Mouse (Mus musculus): ENCODE measurements around the gene Grin2c.

The Grin2c gene

DNA sequence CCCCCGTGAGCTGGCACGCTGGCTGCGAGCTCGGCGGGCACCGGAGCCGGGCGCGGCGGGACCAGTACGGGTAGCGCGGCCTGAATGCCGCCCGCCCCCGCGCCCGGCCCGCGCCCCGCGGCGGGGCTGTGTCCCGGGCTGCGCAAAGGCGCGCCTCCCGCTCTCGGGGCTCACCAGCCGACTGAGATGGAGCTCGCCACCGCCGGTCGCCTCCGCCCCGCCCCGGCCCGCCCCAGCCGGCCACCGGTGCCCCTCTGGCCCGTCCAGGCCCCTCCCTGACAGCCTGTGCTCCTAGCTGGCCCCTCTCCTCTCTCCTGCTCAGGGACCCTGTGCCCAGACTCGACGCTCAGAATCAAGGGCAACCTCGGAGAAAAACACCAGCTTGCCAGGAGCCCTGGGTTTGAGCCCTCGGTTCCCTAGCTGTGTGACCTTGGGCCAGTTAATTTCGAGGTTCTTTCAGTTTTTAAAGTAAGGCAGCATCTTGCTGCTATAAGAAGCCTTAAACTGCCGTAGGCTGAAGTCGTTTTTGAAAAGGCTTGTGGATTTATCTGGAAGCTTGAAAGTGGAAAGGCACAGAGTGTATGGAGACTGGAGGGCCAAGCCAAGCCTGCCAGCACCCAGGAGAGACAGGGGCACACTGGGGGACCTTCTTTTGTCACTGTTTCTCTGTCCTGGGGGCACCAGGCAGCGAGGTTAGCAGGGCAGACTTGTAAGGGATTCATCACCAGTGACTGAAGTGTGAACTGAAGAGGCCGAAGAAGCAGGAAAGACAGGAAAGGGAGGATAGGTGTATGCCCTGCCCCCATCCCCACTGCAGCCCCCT lies at the start of gene Grin2c:
Gene Grin2c (minus strand): TSS at position 183 of the 823 bp plus-strand sequence.
- DNase-seq (ENCODE audit: low spot score in 2 of 2), result no peak

DNA sequence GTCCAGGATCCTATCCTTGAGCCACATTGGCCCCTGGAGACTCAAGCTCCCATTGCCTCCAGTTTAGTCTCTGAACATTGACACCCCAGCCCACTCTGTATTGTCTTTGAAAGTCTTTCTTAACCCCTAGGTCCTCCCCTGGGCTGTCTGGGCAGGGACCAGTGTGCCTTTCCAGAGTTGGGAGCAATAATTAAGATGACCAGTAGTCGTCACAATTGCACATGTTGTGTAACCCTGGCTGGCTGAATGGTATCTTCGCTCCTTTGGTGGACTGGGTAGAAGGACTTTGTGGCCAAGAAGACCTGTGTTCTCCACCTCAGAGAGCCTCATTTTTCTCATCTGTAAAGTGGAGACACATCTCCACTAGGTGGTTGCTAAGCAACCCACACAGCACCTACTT lies 47.2 kb upstream of the Grin2c start:
- no peak for DNase-seq (ENCODE audit: low spot score in 2 of 2)

DNA sequence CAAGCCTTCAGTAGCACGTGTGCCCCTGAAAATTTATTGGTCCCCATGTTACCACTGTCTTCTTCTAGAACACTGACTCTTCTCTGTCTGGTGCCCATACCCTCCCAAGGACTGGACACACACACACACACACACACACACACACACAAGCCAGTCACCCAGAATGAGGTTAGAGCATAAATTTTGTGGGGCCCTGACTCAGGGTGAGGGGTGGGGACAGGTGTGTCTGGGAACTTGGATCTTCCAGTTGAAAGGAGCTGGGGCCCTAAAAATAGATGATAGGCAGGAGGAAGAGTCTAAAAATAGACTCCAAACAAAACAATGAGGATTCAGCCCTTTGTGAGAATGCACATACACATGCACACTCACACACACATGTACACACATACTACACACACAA lies 41.7 kb upstream of the Grin2c start:
- no peak for DNase-seq (ENCODE audit: low spot score in 2 of 2)

DNA sequence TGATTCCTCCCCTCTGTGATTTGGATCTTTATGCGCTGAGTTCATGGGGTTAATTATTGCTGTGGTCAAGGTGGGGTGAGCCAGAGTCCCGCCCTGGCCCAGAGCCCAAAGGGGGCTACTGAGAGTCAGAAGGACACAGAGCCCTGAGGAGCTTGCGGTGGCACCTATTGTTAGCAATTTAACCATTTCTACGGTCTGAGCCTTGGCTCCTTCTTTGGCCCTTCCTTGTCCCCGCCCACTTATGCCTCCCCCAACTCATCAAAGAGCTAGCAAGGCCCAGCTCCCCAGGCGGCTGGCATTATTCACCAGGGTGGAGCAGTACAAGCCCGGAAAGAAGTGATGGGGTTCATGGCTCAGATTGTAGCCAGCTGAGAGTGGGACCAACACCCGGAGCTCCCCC lies 39.8 kb upstream of the Grin2c start, which contains the start of gene Otop2:
Gene Otop2 (plus strand): TSS at position 301 of the 400 bp plus-strand sequence.
- no peak for DNase-seq (ENCODE audit: low spot score in 2 of 2)

DNA sequence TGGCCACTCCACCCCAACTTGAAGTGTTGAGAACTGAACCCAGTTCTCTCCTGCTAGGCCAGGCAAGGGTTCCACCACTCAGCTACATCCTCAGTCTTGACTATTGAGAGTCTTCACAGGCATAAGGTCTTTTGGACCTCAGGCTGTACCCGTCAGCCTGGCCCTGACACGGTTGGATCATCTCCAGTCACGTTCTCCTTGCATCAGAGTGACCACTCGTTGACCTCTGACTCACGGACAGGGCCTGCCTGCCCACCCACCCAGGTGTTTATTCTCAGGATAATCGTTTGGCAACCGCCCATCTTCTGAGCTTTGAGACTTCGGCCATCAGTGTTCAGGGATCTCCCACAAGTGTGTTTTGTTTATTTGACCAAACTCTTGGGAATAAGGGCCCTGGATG lies 36.1 kb upstream of the Grin2c start:
- DNase-seq (ENCODE audit: low spot score in 2 of 2), result no peak

DNA sequence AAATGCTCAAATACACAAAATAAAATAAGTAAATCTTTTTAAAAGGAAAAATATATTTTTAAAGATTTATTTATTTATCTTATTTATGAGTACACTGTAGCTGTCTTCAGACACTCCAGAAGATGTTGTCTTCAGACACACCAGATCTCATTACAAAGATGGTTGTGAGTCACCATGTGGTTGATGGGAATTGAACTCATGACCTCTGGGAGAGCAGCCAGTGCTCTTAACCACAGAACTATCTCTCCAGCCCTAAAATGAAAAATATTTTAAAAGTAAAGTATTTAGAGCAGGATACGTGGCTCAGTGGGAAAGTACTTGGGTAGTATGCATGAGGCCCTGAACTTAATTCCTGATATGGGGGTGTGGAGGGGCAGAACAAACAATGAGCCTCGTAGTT lies 34.3 kb upstream of the Grin2c start:
- no peak for DNase-seq (ENCODE audit: low spot score in 2 of 2)

DNA sequence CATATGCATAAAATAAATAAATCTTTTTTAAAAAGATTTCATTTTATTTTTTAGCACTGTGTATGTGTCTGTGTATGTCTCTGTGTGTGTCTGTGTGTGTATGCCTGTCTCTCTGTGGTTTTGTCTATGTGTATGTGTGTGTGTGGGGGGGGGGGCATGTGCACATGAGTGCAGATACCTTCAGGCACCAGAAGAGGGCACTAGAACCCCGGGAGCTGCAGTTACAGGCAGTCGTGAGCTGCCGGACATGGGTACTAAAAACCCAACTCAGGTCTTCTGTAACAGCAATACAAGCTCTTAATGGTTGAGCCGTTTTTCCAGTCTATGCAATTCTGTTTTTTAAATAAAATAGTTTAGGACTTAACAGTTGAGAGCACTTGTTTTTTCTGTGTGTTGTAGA lies 33.7 kb upstream of the Grin2c start:
- no peak for DNase-seq (ENCODE audit: low spot score in 2 of 2)

DNA sequence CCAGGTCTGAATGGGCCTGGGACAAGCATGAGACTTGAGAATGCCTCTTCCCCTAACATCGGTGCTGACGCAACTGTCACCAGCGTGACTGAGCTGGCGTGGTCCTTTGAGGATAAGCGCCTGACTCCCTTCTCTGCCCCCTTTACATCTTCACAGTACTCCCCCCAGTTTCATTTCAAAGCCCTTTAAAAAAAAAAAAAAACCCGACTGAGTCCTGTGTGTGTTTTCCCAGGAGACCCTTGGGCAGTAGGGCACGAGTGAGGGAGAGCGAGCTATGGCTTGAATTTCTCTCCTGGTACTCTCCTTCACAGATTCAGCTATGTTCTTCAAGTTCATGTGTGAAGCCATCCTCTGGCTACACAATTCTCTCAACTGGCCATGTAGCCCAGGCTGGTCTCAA lies 31.1 kb upstream of the Grin2c start:
- no peak for DNase-seq (ENCODE audit: low spot score in 2 of 2)

DNA sequence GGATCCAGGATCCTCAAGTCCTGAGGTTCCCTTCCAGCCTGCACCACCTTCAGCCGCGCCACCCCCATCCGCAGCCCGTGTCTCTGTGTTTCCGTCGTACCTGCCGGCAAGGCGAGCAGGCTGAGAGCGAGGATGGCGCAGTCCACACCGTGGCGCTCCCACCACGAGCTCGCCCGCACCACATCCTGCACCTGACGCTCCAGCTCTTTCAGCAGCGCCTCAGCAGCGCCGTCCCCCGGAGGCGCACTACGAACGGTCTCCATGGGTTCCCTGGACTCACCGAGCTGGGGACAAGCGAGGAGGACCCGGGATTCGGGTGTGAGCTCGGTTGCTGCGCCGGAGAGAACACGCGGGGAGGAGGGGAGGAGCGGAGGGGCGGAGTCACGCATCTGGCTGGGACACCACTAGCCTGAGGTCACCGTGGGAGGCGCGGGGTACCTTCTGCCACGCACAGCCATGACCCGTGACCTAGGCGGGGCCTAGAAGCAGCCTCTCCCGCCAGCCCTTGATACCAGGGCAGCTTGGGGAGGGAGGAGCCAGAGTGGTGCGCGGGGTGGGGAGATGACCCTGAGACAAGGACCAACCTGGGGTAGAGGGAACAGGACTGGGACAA lies 30.3 kb upstream of the Grin2c start, which contains the start of gene Fads6:
Gene Fads6 (minus strand): TSS at position 450 of the 613 bp plus-strand sequence.
- DNase-seq (ENCODE audit: low spot score in 2 of 2), result no peak

DNA sequence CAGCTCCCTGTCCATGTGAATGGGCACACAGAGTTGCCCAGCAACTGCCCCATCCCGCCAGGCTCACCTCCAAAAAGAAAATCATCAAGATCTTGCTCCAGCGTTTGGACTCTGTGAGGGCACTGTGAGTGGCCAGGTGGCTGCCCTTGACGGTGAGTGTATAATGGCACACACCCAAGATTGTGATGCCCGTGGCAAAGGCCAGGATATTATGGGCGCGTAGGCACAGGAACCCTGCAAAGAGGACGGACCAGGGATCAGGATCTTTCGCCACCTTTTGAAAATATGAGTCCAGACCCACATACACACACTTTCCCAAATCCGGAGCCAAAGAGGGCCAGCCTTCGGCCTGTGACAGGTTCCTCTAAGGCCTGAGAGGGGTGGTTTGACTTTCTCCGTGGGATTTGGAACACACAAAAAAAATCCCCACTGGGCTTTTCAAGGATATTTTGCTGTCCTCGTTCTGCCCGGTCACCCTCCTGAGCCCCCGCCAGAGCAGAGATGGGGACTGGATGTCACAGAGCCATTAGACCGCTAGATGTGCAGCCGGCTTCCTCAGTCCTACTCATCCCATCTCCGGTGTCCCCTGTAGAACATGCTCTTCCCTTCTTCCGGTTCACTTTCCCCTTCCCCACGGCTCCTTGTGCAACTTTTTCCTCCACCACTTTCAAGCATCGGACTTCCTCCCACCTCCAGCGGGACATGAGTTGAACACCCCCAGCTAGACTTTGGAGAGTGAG lies 29.6 kb upstream of the Grin2c start:
- no peak for DNase-seq (ENCODE audit: low spot score in 2 of 2)

DNA sequence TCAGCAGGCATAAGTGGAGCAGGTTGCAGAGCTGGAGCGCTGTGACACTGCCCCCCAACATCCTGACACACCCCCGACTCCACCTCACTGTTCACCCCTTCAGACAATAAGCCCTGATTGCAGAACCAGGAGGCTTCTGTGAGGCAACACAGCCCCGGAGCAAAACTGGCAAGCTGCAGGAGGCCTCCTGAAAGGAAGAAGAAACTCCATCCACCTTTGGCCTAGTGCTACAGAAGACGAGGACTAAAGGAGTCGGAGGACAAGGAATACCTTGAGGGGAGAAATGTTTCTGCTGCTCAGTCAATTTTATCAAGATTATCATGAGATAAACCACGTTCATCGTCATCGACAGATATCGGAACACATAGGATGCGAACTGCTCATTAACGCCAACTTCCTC lies 28.9 kb upstream of the Grin2c start:
- no peak for DNase-seq (ENCODE audit: low spot score in 2 of 2)

DNA sequence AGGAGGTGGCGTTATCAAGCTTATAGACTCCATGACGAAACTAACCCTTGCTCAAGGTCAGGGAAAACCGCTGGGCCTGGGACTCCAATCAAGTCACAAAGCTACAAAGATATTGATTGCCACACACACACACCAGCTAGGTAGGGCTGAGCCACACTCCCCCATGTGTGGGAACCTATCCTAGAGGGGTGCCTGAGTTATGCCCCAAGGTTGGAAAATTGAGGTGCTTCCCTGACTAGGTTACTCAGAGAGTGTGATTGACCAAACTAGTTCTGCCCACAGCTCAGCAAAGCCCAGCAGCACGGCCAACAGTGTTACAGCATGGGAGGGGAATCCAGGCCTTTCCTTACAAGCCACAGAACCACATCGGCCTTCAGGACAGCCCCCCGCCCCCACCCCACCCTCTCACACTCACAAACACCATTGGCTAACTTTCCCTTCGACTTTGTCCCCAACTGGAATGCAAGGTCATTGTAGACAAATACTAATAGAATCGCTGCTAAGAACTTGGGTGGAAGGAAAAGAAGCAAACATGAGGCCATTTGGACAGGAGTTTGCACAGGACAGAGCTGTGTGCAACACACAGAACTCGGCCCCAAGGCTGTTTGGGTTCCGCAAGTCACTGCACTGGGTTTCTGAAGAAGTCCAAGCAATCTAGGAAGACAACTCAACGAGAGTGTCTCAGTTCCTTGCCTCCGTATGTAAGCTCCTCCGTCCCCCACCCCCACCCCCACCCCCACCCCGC lies 25.8 kb upstream of the Grin2c start:
- DNase-seq (ENCODE audit: low spot score in 2 of 2), result no peak

DNA sequence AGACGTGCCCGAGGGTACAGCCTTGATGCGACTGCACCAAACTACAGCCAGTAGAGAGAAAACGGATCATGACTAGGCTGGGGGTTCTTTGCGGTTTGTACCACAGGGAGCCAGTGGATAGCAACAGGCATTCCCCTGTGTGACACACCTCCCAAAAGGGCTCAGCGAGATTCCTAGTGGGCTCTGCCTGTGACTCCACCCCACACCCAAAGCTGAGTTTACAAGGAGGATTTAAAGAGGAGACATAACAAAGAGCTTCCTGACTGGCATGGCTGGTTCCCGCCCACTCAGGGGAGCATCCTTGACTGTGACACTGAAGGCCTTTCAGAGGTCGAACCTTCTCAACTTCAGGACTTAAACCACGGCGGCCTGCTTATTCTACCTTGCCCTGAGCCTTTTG lies 24.5 kb upstream of the Grin2c start:
- DNase-seq (ENCODE audit: low spot score in 2 of 2), result no peak

DNA sequence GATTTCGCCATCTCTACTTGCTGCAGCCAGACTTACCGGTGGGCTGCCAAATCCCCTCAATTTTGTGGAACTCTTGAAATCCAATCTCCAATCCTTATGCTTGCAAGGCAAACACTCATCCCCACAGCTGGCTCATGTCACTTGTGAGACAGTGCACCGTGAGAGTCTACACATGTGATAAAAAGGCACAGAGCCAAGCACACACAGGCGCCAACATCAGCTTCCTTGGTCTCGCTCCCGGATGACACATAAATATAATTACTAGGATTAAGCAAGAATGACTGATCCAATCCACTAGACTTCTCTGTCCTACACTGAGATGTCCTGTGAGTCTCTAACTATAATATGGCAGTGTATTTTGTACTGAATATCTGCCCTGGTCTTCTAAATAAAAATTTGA lies 23.9 kb upstream of the Grin2c start:
- no peak for DNase-seq (ENCODE audit: low spot score in 2 of 2)

DNA sequence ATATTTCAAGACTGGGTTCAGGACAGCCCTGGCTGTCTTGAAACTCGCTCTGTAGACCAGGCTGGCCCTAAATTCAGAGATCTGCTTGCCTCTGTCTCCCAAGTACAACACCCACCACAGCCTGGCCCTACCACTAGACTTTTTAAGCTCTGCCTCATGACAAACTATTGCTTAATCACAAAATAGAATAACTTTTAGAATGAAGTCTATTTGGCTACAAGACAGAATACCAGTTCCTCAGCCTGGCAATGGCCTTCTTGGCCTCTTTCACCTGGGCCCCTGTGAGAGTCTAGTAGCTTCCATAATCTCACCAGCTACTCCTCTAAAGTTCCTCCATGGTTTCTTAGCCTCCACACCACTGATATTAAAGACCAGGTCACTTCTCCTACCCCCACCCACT lies 23.3 kb upstream of the Grin2c start:
- no peak for DNase-seq (ENCODE audit: low spot score in 2 of 2)

DNA sequence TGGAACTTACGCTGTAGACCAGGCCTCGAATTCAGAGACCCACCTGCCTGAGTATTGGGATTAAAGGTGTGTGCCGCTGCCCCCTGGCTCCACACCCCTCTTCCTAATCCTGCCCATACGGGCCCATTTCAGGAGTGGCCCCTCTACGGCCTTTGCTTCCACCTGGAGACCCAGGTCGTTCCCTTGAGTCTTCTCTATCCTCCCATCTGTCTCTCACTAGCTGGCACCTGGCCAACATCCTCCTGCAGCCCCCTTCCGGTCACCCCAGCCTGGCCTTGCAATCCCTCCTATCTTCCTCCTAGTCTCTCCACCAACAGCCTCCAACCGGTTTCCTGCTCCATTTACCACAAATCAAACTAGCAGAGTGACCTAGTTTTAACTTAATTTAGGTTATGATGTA lies 22.8 kb upstream of the Grin2c start:
- no peak for DNase-seq (ENCODE audit: low spot score in 2 of 2)

DNA sequence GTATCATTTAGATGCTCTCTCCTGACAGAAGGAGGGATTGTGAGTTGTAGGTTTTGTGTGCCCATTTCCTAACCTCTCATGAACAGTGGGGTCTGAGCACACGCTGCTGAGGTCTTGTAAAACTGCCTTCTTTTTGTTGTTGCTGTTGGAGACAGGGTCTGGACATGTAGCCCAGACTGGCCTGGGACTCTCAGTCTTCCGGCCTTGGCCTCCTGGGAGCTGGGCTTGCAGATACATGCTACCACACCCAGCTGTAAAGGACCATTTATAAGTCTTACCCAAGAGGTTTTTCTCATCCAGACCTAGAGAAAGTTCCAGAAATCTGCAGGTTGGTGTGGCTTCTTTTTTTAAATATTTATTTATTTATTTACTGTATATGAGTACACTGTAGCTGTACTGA lies 21.3 kb upstream of the Grin2c start:
- no peak for DNase-seq (ENCODE audit: low spot score in 2 of 2)

DNA sequence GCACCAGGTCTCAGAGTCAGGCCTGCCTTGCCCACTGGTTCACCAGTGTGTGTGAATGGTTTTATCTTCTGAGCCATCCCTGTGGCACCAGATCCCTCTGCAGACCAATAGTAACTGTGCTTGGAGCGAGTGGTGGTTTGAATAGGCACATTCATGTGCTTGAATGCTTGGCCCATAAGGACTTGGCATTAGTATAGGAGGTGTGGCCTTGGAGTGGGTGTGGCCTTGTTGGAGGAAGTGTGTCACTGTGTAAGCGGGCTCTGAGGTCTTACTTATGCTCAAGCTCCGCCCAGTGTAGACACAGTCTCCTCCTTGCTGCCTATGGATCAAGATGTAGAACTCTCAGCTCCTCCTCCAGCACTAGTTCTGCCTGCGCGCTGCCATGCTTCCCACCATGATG lies 20.3 kb upstream of the Grin2c start:
- no peak for DNase-seq (ENCODE audit: low spot score in 2 of 2)

DNA sequence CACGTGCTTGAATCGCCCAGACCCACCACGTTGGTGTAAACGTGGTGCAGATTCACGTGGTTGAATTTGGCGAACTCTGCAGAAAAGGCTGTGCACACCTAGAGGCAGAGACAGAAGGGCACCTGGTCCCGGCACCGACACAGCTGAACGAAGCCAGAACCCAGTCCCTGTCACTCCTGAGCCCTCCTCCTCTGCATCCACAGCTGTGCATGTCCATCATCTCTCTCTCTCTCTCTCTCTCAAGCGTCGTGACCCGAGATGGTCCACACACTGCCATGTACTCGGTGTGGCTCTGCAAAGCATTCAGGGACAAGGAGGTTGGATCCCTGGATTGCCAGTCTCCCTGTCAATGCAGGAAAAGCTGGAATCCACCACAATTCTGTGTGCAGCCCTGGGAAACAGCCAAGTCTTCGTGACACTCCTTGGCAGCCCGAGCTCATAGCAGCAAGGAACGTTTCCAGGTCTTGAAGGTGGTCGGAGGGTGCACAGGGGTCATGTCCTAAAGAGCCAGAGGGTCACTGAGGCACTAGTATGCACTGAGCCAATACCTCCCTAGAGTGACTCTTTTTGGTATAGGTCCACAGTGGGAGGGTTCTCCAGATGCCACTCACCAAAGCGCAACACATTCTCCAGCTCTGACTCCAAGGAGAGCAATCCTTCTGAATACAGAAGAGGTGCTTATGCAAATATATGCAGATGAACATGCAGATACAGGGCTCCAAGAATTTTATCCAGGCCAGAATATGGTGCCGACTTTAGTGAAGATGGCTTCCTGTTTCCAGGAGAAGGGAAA lies 19.4 kb upstream of the Grin2c start:
- DNase-seq (ENCODE audit: low spot score in 2 of 2), result no peak

DNA sequence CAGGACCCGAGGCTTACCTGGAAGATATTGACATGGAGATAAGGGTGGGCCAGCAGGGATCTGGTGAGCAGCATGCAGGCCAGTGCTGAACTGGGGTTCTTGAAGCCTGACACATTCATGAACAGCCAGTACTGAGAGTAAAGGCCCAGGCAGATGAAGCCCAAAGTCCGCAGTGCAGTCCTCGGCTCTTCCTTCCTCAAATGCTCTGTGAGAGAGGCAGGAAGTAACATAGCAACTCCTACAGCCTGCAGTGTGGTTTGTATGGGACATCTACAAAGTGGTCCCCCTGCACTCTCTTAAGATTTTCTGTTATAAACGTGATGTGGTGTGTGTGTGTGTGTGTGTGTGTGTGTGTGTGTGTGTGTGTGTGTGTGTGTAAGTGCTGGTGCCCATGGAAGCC lies 18.2 kb upstream of the Grin2c start:
- no peak for DNase-seq (ENCODE audit: low spot score in 2 of 2)

Data from spleen, postnatal 4 days (tissue).